Mouse (Mus musculus) intestine, embryonic 16.5 days (tissue): ENCODE results near the gene Gpr156. TPM values are rescaled to one million over a fixed set of nuclear protein-coding genes. Genes with fewer than 3 reads are reported as not detected.
"Not testable (repeated sequence)": the region's sequence is repeated elsewhere in the genome, so short reads cannot be mapped to it uniquely, and the experiment has no call there.

Source experiments
- ATAC-seq: fragments of 200-750 bp; cut with Nextera tagmentation; 2 replicates; pipeline ENCODE4 v1.8.0; 2017; ENCODE audit warnings: moderate TSS enrichment, moderate library complexity
- H3K27ac ChIP-seq: fragments of 300-500 bp; sonication (generic); 2 replicates; pipeline ENCODE4 v1.5.1; 2014; ENCODE audit warnings: mild to moderate bottlenecking, low read length
- H3K27me3 ChIP-seq: fragments of 300-500 bp; sonication (generic); replicated peaks from 2 replicates; pipeline ENCODE4 v1.6.1; 2014; ENCODE audit warnings: low read length, control low read depth, mixed read lengths; ENCODE audit not compliant: control insufficient read depth, insufficient read depth
- H3K36me3 ChIP-seq: fragments of 300-500 bp; sonication (generic); 2 replicates; pipeline ENCODE4 v1.6.1; 2014; ENCODE audit warnings: low read length, control low read depth; ENCODE audit not compliant: control insufficient read depth, insufficient read depth
- H3K4me1 ChIP-seq: fragments of 300-500 bp; sonication (generic); 2 replicates; pipeline ENCODE4 v1.6.1; 2014; ENCODE audit warnings: low read length, control low read depth, mixed read lengths; ENCODE audit not compliant: control insufficient read depth, insufficient read depth
- H3K4me2 ChIP-seq: fragments of 300-500 bp; sonication (generic); 2 replicates; pipeline ENCODE4 v1.6.1; 2014; ENCODE audit warnings: low read depth, low read length, control low read depth
- H3K4me3 ChIP-seq: fragments of 300-500 bp; sonication (generic); 2 replicates; pipeline ENCODE4 v1.5.1; 2014; ENCODE audit warnings: mild to moderate bottlenecking, low read length
- H3K9ac ChIP-seq: fragments of 300-500 bp; sonication (generic); 2 replicates; pipeline ENCODE4 v1.6.1; 2014; ENCODE audit warnings: low read depth, low read length
- H3K9me3 ChIP-seq: fragments of 300-500 bp; sonication (generic); 2 replicates; pipeline ENCODE4 v1.6.1; 2016; ENCODE audit warnings: low read length, control low read depth; ENCODE audit not compliant: control insufficient read depth
- WGBS: fragments of 180-500 bp; shearing (Covaris S2); extraction: QIAGEN DNeasy Blood & Tissue Kit; methylation state at CpG from one replicate; pipeline ENCODE4 v1.1.7; 2014; 5-methylcytosine and 5-hydroxymethylcytosine counted together
- polyA plus RNA-seq: library from polyadenylated mRNA; unstranded; fragments of >200 nt; fragmentation: Nextera tagmentation; extraction: Ambion mirVana; gene quantifications from 2 replicates; pipeline ENCODE4 v1.2.1, GENCODE M21; 2015

Gene Gpr156
- polyA plus RNA-seq, 1 experiment from 2014 or later: 0.15 TPM

DNA sequence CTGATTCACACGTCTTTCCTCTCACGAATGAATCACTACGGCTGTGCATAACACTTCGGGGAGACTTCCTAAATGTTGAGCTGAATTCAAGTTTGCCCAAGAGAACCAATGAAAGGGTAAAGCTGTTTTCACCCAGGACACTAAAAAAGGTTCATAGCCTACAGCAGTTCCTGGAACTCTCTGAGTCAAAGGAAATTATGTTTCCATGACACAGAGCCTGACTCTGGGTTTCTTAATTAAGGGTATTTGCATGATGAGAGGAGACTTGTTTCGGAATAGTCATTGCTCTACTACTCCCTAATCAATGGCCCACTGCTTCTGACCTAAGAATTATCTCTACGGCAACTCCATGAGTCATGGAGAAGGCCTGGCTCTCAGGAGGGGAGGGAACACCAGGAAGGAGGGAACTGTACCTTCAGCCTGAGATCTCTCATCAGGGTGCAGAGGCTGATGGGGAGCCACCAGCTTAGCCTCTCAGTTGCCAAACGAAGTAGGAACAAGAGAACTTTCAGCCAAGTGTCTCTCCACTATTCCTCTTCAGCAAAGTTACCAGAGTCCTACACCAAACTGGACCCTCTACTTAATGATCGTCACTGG, 100.7 kb downstream of the Gpr156 start:
- Histone ChIP-seq H3K4me3 (no peak overlapping the region), H3K27ac (no peak overlapping the region), H3K9ac (no peak overlapping the region), H3K4me2 (no peak overlapping the region), H3K9me3 (no peaks in the 10 kb centered on the region), H3K27me3 (no peaks in the 10 kb centered on the region), H3K36me3 (no peaks in the 10 kb centered on the region), H3K4me1 (no peaks in the 10 kb centered on the region)
- WGBS: 88% methylated on average over 8 of the region's 8 CpGs
- no peak for ATAC-seq

GRCm38 (mm10) chr16:38017958-38018376, 101.7 kb downstream of the Gpr156 start:
- no peaks in the 10 kb centered on the region for H3K4me1 ChIP-seq
- H3K36me3 ChIP-seq: no peaks in the 10 kb centered on the region
- no peak overlapping the region for H3K9ac ChIP-seq
- H3K4me3 ChIP-seq: no peak overlapping the region
- peak; percentile 64; the same call in 1 of the 2 replicates for ATAC-seq
- H3K27me3 ChIP-seq: no peaks in the 10 kb centered on the region
- H3K4me2 ChIP-seq: no peak overlapping the region
- H3K27ac ChIP-seq: no peak overlapping the region
- H3K9me3 ChIP-seq: no peaks in the 10 kb centered on the region
- WGBS: 35% methylated on average over 4 of the region's 4 CpGs

- peak; percentile 50 for ATAC-seq
Measured at GRCm38 (mm10) chr16:38032644-38033043, 116.3 kb downstream of the Gpr156 start.

GRCm38 (mm10) chr16:38033071-38033470, 116.8 kb downstream of the Gpr156 start:
- WGBS: 90% methylated on average over 5 of the region's 5 CpGs
- no peak overlapping the region for H3K4me2 ChIP-seq
- no peaks in the 10 kb centered on the region for H3K36me3 ChIP-seq
- H3K4me3 ChIP-seq: no peak overlapping the region
- H3K4me1 ChIP-seq: no peaks in the 10 kb centered on the region
- H3K9ac ChIP-seq: no peak overlapping the region
- no peaks in the 10 kb centered on the region for H3K9me3 ChIP-seq
- H3K27ac ChIP-seq: no peak overlapping the region
- H3K27me3 ChIP-seq: no peaks in the 10 kb centered on the region
- ATAC-seq: no peak

More at GRCm38 (mm10) chr16:38032644-38033043, 116.3 kb downstream of the Gpr156 start:
- H3K4me2 ChIP-seq: no peak overlapping the region
- no peak overlapping the region for H3K4me3 ChIP-seq
- 80% methylated on average over 9 of the region's 9 CpGs for WGBS
- no peaks in the 10 kb centered on the region for H3K4me1 ChIP-seq
- H3K36me3 ChIP-seq: no peaks in the 10 kb centered on the region
- no peaks in the 10 kb centered on the region for H3K27me3 ChIP-seq
- no peak overlapping the region for H3K27ac ChIP-seq
- no peak overlapping the region for H3K9ac ChIP-seq
- no peaks in the 10 kb centered on the region for H3K9me3 ChIP-seq

DNA sequence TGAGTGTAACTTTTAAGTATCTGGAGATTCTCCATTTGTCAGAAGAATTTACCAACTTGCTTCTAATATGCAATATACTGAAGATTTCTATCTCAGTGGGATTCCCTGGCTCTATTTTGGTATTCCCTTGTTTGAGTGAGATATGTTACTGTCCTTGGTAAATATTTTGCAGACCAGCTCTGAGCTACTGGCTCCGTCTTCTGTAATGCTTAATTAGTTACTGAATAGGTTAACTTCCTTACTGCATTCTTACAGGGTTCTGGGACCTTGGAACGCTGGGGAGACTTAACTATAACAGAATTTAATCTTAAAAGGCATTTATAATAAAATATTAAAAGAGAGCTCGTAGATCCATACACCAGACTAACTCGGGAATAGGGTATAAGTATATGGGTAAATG, 121.8 kb downstream of the Gpr156 start:
- not testable (repeated sequence) for H3K4me1 ChIP-seq, H3K4me3 ChIP-seq, H3K36me3 ChIP-seq, H3K27me3 ChIP-seq, ATAC-seq, H3K4me2 ChIP-seq, H3K9me3 ChIP-seq, H3K27ac ChIP-seq, H3K9ac ChIP-seq
- 75% methylated on average over 4 of the region's 4 CpGs for WGBS

- WGBS: 85% methylated on average over 1 of the region's 1 CpGs
- no peak overlapping the region for H3K9ac ChIP-seq
Measured at GRCm38 (mm10) chr16:38042160-38042559, 125.9 kb downstream of the Gpr156 start.

GRCm38 (mm10) chr16:38044551-38044950, 128.3 kb downstream of the Gpr156 start:
- no peak overlapping the region for H3K4me2 ChIP-seq
- no peaks in the 10 kb centered on the region for H3K9me3 ChIP-seq
- no peak overlapping the region for H3K4me3 ChIP-seq
- no peaks in the 10 kb centered on the region for H3K4me1 ChIP-seq
- H3K36me3 ChIP-seq: no peaks in the 10 kb centered on the region
- H3K9ac ChIP-seq: no peak overlapping the region
- ATAC-seq: no peak
- WGBS: 81% methylated on average over 5 of the region's 5 CpGs
- H3K27ac ChIP-seq: no peak overlapping the region
- no peaks in the 10 kb centered on the region for H3K27me3 ChIP-seq

More at GRCm38 (mm10) chr16:38042160-38042559, 125.9 kb downstream of the Gpr156 start:
- Histone ChIP-seq H3K4me1 (no peaks in the 10 kb centered on the region), H3K27ac (no peak overlapping the region), H3K36me3 (no peaks in the 10 kb centered on the region), H3K27me3 (no peaks in the 10 kb centered on the region), H3K4me2 (no peak overlapping the region), H3K9me3 (no peaks in the 10 kb centered on the region), H3K4me3 (no peak overlapping the region)
- no peak for ATAC-seq

DNA sequence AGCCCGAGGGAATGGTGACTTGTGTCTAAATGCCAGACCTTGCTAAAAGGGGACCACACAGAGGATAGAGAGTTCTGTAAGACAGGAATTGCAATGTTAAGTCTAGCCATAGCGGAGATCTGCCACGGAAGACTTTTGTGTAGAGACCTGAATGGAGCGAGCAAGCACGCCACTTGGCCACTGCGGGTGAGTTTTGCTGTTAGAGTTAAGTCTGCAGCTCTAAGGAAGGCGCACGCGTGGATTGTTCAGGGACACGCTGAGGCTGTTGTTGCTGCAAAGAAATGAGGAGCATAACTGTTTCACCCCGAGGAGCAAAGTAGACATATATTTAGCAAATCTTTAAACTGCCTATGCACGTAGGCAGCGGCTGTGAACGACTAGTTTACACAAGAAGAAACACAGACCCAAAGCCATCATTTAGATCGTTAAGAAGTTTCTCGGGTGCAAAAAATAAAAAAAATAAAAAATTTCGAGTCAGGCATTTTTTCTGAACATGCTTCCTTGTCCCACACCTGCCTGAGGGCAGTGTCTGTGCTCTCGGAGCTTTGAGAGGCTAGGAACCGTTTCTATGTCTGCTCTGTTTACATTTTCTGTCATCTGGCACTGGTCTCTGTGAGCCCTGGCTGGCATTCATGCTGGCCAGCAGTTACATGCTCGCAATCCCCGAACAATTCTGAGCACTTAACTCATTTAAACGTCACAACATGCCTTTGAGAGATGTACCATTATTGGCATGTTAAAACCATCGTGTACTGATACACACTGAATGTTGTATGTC, 131.7 kb downstream of the Gpr156 start:
- 42% methylated on average over 23 of the region's 23 CpGs for WGBS
- no peak overlapping the region for H3K27ac ChIP-seq
- ATAC-seq: no peak
- H3K36me3 ChIP-seq: no peaks in the 10 kb centered on the region
- H3K4me2 ChIP-seq: peak overlapping the region; percentile 23; the same call in 1 of the 2 replicates
- H3K4me1 ChIP-seq: no peaks in the 10 kb centered on the region
- H3K4me3 ChIP-seq: 0 out of 2 replicates have a peak overlapping the region, but pooled peaks have one; percentile 7
- no peak overlapping the region for H3K9ac ChIP-seq
- no peaks in the 10 kb centered on the region for H3K9me3 ChIP-seq
- H3K27me3 ChIP-seq: no peaks in the 10 kb centered on the region
